Mouse (Mus musculus) hindbrain, postnatal 0 days (tissue): ENCODE results near the gene Fam213b. TPM values are rescaled to one million over a fixed set of nuclear protein-coding genes. Genes with fewer than 3 reads are reported as not detected.

Experiments
- ATAC-seq: fragments of 200-750 bp; cut with Nextera tagmentation; 2 replicates; pipeline ENCODE4 v1.8.0; 2017; ENCODE audit warnings: mild to moderate bottlenecking, moderate TSS enrichment, moderate library complexity
- DNase-seq: peaks from one replicate; pipeline ENCODE4 v3.0.0-alpha.2; 2015; ENCODE audit warnings: low spot score
- H3K27ac ChIP-seq: fragments of 300-500 bp; sonication (generic); 2 replicates; pipeline ENCODE4 v1.5.1; 2014; ENCODE audit warnings: mild to moderate bottlenecking
- H3K27me3 ChIP-seq: fragments of 300-500 bp; sonication (generic); 2 replicates; pipeline ENCODE4 v1.6.1; 2014; ENCODE audit warnings: low read length, mixed read lengths; ENCODE audit not compliant: insufficient read depth
- H3K36me3 ChIP-seq: fragments of 300-500 bp; sonication (generic); 2 replicates; pipeline ENCODE4 v1.6.1; 2014; ENCODE audit warnings: low read length, mixed read lengths; ENCODE audit not compliant: insufficient read depth
- H3K4me1 ChIP-seq: fragments of 300-500 bp; sonication (generic); 2 replicates; pipeline ENCODE4 v1.6.1; 2014; ENCODE audit warnings: antibody characterized with exemption, low read length, mixed read lengths; ENCODE audit not compliant: insufficient read depth
- H3K4me2 ChIP-seq: fragments of 300-500 bp; sonication (generic); 2 replicates; pipeline ENCODE4 v1.6.1; 2014; ENCODE audit warnings: low read depth, mild to moderate bottlenecking, low read length, moderate library complexity, mixed read lengths
- H3K4me3 ChIP-seq: fragments of 300-500 bp; sonication (generic); 2 replicates; pipeline ENCODE4 v1.5.1; 2014; ENCODE audit warnings: low read length
- H3K9ac ChIP-seq: fragments of 300-500 bp; sonication (generic); replicated peaks from 2 replicates; pipeline ENCODE4 v1.6.1; 2014; ENCODE audit warnings: mild to moderate bottlenecking, low read length, moderate library complexity, mixed read lengths
- H3K9me3 ChIP-seq: fragments of 300-500 bp; sonication (generic); 2 replicates; pipeline ENCODE4 v1.6.1; 2016; ENCODE audit warnings: low read length, mixed read lengths
- CTCF ChIP-seq: IDR thresholded peaks from 2 replicates; pipeline ENCODE4 v1.5.1; 2016; ENCODE audit warnings: antibody characterized with exemption, control low read depth, low read depth
- WGBS: fragments of 180-500 bp; shearing (Covaris S2); extraction: QIAGEN DNeasy Blood & Tissue Kit; methylation state at CpG from one replicate; pipeline ENCODE4 v1.1.7; 2014; 5-methylcytosine and 5-hydroxymethylcytosine counted together
- polyA plus RNA-seq: library from polyadenylated mRNA; unstranded; fragments of >200 nt; fragmentation: Nextera tagmentation; extraction: Ambion mirVana; gene quantifications from 2 replicates; pipeline ENCODE4 v1.2.1, GENCODE M21; 2015
- total RNA-seq: library from RNA; depleted of rRNA; stranded (reverse); fragments of >200 nt; gene quantifications from 2 replicates; pipeline ENCODE4 v1.2.3, GENCODE M21; 2014; rRNA removed

Fam213b gene
- total RNA-seq (33.5 and 47.3 TPM in 2 replicates), polyA plus RNA-seq (78.2 and 83.8 TPM in 2 replicates)

DNA sequence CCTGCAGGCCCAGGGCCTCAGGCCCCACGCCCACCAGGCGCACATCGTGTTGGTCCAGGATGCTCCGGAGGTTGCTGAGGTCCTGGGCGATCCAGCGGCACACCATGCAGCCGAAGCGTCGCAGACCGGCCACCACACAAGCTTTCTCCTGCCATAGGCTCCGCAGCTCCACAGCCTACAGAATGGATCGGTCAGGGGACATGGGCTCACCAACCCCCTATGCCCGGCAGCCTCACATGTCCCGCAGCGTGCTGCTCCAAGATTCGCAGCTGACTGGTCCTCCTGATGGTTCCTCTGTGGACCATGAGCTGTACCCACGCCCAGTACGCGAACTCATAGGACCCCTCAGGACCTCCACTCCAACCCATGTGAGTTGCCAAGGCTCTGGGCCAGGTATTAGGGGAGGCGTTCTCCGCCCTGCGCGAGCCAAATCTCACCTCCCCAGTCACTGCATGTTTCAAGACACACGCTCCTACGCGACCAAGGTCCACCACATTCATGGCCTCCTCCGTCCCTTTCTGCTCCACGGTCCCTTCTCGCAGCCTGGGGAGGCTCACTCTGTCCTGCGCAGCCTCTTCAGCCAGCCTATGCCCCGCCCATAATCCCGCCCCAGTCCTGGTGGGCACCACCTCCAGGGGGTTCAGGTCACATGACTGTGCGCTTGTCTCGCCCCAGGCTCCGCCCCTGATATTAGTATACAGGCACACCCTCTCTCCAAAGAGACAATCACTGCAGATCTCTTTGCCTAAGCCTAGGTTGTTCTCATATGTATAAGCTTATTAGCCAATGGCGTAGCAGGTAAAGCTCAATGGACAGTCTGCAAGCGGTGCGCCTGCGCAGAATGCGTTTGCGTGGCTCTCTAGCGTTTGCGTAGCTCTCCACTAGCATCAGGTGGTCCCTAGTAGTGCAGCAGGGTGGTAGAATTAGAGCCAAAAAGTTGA lies at the start of gene Fam213b:
Fam213b (minus strand) TSS at position 630 of the 941 bp plus-strand sequence.
- peak; percentile 97 for ATAC-seq
- Histone ChIP-seq H3K4me1 (peaks cover 16% of the 10 kb centered on the region), H3K9me3 (no peaks in the 10 kb centered on the region), H3K36me3 (no peaks in the 10 kb centered on the region), H3K27me3 (no peaks in the 10 kb centered on the region), H3K27ac (peak within 1 kb of the TSS; percentile 77), H3K4me3 (peak within 1 kb of the TSS; percentile 57), H3K9ac (peak within 1 kb of the TSS; percentile 69), H3K4me2 (peak within 1 kb of the TSS; percentile 99)
- TF ChIP-seq CTCF, result peak; percentile 23; the same call in 1 of the 2 replicates
- WGBS, result 2% methylated on average over 43 of the region's 43 CpGs
- peak; percentile 94 for DNase-seq

DNA sequence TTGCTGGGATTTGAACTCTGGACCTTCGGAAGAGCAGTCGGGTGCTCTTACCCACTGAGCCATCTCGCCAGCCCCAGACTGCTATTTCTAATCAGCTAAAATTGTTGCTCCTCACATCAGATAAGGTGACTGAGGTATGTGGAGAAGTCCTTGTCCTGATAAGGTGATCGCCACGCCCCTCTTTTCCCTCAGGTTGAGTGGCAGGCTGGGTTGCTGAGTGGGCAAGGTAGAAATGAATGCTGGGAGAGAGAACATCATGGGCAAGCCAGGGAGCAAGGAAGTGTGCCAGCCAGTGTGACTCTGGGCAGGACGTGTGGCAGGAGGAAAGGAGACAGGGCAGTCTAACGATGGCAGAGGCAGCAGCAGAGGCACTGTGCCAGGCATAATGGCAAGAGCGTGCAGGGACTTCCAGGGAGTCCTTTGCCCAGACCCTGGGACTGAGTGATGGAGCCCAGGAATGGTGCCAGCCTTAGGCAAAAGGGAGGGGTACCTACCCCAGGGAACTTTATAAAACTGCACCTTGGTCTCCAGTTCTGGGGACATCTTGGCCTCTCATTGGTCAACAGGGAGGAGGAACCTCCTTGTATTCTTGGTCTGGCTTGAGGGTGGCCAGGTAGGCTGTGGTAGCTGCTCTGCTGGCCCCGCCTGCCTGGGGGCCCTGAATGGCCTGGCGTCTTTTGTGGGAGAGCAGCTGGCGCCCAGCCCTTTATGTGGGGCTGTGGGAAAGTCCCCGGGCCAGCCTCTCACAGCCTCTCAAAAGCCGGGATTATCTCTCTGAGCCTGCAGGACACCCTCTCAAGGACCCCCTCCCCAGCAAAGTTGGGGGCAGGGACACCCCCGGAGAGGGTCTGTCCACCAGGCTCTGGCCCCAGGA lies 49.4 kb upstream of the Fam213b start:
- Histone ChIP-seq H3K9ac (no peak overlapping the region), H3K4me3 (no peak overlapping the region), H3K36me3 (no peaks in the 10 kb centered on the region), H3K27me3 (no peaks in the 10 kb centered on the region), H3K4me1 (peaks cover 14% of the 10 kb centered on the region), H3K4me2 (no peak overlapping the region), H3K9me3 (no peaks in the 10 kb centered on the region), H3K27ac (peak overlapping the region; percentile 22; the same call in 1 of the 2 replicates)
- DNase-seq (peak; percentile 91), ATAC-seq (peak; percentile 79)
- no peak for TF ChIP-seq CTCF
- 27% methylated on average over 14 of the region's 14 CpGs for WGBS

DNA sequence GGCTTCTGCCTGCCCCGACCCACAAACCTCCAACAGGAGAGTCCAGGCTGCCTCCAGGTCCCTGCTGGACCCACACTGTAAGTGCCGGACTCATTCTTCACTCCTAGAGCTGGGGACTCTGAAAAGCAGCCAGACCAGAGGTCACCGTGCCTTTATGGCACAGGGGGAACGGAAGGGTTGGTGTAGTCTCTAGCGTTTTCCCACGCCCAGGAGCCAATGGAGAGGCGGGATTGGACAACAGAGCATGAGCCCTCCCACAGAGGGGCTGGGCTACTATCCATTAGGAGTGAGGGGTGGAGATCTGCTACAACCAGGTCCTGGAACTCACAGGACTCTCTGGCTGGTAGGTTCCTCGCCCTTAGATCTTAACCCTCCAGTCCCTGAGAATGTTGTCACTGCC lies 47.4 kb upstream of the Fam213b start:
- peak overlapping the region; percentile 27 for H3K4me3 ChIP-seq
- H3K4me2 ChIP-seq, result peak overlapping the region; percentile 58
- DNase-seq (peak; percentile 90), ATAC-seq (peak; percentile 87)
- peaks cover 10% of the 10 kb centered on the region; the same call in 1 of the 2 replicates for H3K4me1 ChIP-seq
- H3K36me3 ChIP-seq, result no peaks in the 10 kb centered on the region
- H3K27ac ChIP-seq, result peak overlapping the region; percentile 62; the same call in 1 of the 2 replicates
- no peaks in the 10 kb centered on the region for H3K27me3 ChIP-seq
- peak; percentile 37; the same call in 1 of the 2 replicates for TF ChIP-seq CTCF
- WGBS, result 2% methylated on average over 8 of the region's 8 CpGs
- H3K9ac ChIP-seq, result peak overlapping the region; percentile 40
- no peaks in the 10 kb centered on the region for H3K9me3 ChIP-seq

DNA sequence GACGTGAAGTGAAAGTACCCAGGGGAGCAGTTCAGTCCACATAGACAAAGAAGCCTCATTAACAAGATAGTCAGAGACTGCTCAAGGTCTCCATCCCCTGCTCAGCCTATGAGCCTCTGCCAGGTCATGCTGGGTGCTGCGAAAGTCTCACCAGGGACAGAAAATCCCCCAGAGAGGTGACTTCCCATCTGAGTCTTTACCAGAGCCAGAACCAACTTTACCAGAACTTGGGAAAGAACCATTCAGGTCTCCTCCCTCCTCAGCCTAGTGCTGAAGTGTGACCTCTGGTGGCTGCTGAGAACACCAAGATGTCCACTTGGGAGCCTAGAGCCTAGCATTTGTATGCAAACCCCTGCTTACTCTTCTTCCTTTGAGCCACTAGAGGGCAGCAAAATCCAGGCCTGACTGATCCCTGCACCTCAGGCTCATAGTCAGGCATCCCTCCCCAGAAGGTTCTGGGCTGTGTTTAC lies 45.2 kb upstream of the Fam213b start:
- peak; percentile 94 for DNase-seq
- WGBS, result 24% methylated on average over 2 of the region's 2 CpGs
- H3K9me3 ChIP-seq, result no peaks in the 10 kb centered on the region

GRCm38 (mm10) chr4:154943323-154944039 lies 44.5 kb upstream of the Fam213b start:
- H3K27ac ChIP-seq, result no peak overlapping the region
- no peak overlapping the region for H3K4me3 ChIP-seq
- 89% methylated on average over 6 of the region's 6 CpGs for WGBS
- H3K4me1 ChIP-seq, result 0 out of 2 replicates have a peak, but pooled peaks cover 6% of the 10 kb centered on the region
- H3K9me3 ChIP-seq, result no peaks in the 10 kb centered on the region
- no peaks in the 10 kb centered on the region for H3K36me3 ChIP-seq
- no peak overlapping the region for H3K9ac ChIP-seq
- ATAC-seq, result no peak
- no peak for DNase-seq
- TF ChIP-seq CTCF, result no peak
- no peak overlapping the region for H3K4me2 ChIP-seq
- H3K27me3 ChIP-seq, result no peaks in the 10 kb centered on the region

More for the DNA sequence above, 45.2 kb upstream of the Fam213b start:
- Histone ChIP-seq H3K4me2 (no peak overlapping the region), H3K4me3 (no peak overlapping the region), H3K27ac (no peak overlapping the region), H3K4me1 (0 out of 2 replicates have a peak, but pooled peaks cover 6% of the 10 kb centered on the region), H3K9ac (no peak overlapping the region), H3K27me3 (no peaks in the 10 kb centered on the region), H3K36me3 (no peaks in the 10 kb centered on the region)
- peak; percentile 97 for TF ChIP-seq CTCF
- ATAC-seq, result peak; percentile 73
